Mouse (Mus musculus) limb, embryonic 14.5 days (tissue): ENCODE measurements at regions not wholly inside any gene's neighbourhood (a gene's known extent, or its start where the extent isn't known, plus 50 kb on each side); places are given as distances from the start of the nearest gene placed in this dataset.

Experiments
- ATAC-seq: fragments of 200-750 bp; cut with Nextera tagmentation; 2 replicates; pipeline ENCODE4 v1.8.0; 2017; ENCODE audit warnings: low read depth, moderate number of reproducible peaks, moderate TSS enrichment; ENCODE audit not compliant: low FRiP score
- DNase-seq: peaks from one replicate; pipeline ENCODE4 v3.0.0-alpha.2; 2015; ENCODE audit warnings: low spot score
- H3K27ac ChIP-seq: fragments of 300-500 bp; sonication (generic); replicated peaks from 2 replicates; pipeline ENCODE4 v1.5.1; 2014; ENCODE audit warnings: low read depth, mild to moderate bottlenecking, low read length, moderate library complexity, mixed read lengths
- H3K27me3 ChIP-seq: fragments of 300-500 bp; sonication (generic); 2 replicates; pipeline ENCODE4 v1.6.1; 2014; ENCODE audit warnings: low read length, mixed read lengths; ENCODE audit not compliant: control insufficient read depth, insufficient read depth
- H3K36me3 ChIP-seq: fragments of 300-500 bp; sonication (generic); 2 replicates; pipeline ENCODE4 v1.6.1; 2014; ENCODE audit warnings: mild to moderate bottlenecking, low read length, moderate library complexity, mixed read lengths; ENCODE audit not compliant: control insufficient read depth, insufficient read depth
- H3K4me1 ChIP-seq: fragments of 300-500 bp; sonication (generic); 2 replicates; pipeline ENCODE4 v1.6.1; 2014; ENCODE audit warnings: antibody characterized with exemption, low read length, mixed read lengths; ENCODE audit not compliant: control insufficient read depth, insufficient read depth
- H3K4me2 ChIP-seq: fragments of 300-500 bp; sonication (generic); replicated peaks from 2 replicates; pipeline ENCODE4 v1.6.1; 2014; ENCODE audit warnings: low read depth, mild to moderate bottlenecking, low read length, moderate library complexity; ENCODE audit not compliant: severe bottlenecking
- H3K4me3 ChIP-seq: fragments of 300-500 bp; sonication (generic); replicated peaks from 2 replicates; pipeline ENCODE4 v1.5.1; 2014; ENCODE audit warnings: low read length
- H3K9ac ChIP-seq: fragments of 300-500 bp; sonication (generic); 2 replicates; pipeline ENCODE4 v1.6.1; 2014; ENCODE audit warnings: mild to moderate bottlenecking, low read depth, low read length, moderate library complexity; ENCODE audit not compliant: severe bottlenecking
- H3K9me3 ChIP-seq: fragments of 300-500 bp; sonication (generic); 2 replicates; pipeline ENCODE4 v1.6.1; 2016; ENCODE audit warnings: low read length; ENCODE audit not compliant: control insufficient read depth
- POLR2A ChIP-seq: fragments of 200-500 bp; IDR thresholded peaks from 2 replicates; pipeline ENCODE4 v1.8.0; 2012; ENCODE audit warnings: inconsistent platforms, mild to moderate bottlenecking, moderate library complexity, borderline replicate concordance; ENCODE audit not compliant: insufficient read depth, insufficient read length; ENCODE audit errors: extremely low read depth
- WGBS: fragments of 180-500 bp; shearing (Covaris S2); extraction: QIAGEN DNeasy Blood & Tissue Kit; methylation state at CpG from one replicate; pipeline ENCODE4 v1.1.7; 2014; 5-methylcytosine and 5-hydroxymethylcytosine counted together

DNA sequence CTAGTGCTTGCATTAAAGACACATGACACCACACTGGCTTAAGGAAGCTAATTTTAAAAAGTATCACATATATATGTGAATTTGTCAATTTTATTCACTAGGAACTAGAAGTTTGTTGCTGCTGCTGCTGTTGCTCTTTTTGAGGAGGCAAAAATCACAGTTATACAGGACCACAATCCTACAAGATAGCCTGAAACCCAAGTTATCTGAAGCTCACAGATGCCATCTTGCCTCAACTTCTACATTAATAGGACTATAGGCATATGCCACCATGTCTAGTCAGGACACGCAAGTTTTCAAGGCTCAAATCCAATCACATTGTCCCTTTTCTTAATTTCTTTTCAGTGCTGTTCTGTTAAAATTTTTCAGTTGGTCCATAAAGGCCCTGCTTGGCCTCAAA is 65.8 kb upstream of the Picalm start:
- no peaks in the 10 kb centered on the region for H3K36me3 ChIP-seq
- H3K4me3 ChIP-seq: no peak overlapping the region
- no peak overlapping the region for H3K27ac ChIP-seq
- DNase-seq: no peak
- WGBS: 89% methylated on average over 1 of the region's 1 CpGs
- H3K9ac ChIP-seq: no peak overlapping the region
- TF ChIP-seq POLR2A: no peak
- H3K27me3 ChIP-seq: no peaks in the 10 kb centered on the region
- H3K4me1 ChIP-seq: peaks cover 10% of the 10 kb centered on the region; the same call in 1 of the 2 replicates
- H3K4me2 ChIP-seq: no peak overlapping the region
- no peak for ATAC-seq
- no peaks in the 10 kb centered on the region for H3K9me3 ChIP-seq

DNA sequence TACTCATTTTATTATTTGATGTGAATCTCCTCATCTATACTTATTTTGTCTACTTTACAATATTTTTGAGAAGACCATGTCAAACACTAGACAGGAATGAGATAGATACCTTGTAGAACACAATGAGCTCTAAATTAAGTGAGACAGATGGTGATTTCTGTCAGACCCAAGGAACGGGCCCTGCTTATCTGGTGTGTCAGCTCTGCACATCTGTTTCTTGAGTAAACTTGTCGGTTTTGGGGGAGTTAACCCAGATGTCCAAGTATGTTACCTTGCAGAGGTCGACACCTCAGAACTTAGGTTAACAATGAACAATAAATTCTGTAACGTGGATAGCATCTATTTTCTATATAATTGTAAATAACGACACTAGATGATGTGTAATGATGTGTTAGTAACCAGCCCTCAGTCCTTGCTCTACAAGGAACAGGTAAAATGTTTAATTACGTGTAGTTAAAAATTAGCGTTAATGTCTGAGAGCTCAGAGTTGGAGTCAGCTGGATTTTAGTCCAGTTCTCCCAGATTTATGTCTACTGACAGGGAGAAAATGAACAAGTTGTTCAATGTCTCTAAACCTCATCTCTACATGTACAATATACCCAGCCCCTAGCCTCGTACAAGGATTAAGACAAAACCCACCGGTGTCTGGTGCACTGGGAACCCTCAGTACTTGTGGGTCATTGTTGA is 64.6 kb upstream of the Picalm start:
- Histone ChIP-seq H3K9ac (no peak overlapping the region), H3K27me3 (no peaks in the 10 kb centered on the region), H3K4me3 (no peak overlapping the region), H3K4me1 (0 out of 2 replicates have a peak, but pooled peaks cover 5% of the 10 kb centered on the region), H3K9me3 (no peaks in the 10 kb centered on the region), H3K27ac (no peak overlapping the region), H3K4me2 (no peak overlapping the region), H3K36me3 (no peaks in the 10 kb centered on the region)
- TF ChIP-seq POLR2A: no peak
- 52% methylated on average over 9 of the region's 9 CpGs for WGBS
- DNase-seq: no peak
- no peak for ATAC-seq

DNA sequence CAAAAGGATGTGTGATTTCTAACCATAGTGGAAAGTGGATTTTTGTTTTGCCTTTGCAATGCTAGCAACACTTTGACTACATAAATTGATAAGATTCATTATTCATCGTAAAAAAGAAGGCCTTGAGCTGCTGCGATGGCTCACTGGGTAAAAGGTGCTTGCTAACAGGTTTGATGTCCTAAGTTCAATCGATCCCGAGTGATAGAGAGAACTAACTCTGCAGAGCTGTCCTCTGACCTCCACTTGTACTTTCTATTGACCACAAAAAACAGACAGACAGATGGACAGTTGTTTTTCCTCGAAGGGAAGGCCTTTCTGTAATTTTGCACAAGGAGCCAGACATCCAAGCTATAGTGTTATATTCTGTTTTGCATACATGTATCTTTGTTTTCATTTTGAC is 63.7 kb upstream of the Picalm start:
- Histone ChIP-seq H3K4me2 (no peak overlapping the region), H3K36me3 (no peaks in the 10 kb centered on the region), H3K9me3 (no peaks in the 10 kb centered on the region), H3K9ac (no peak overlapping the region), H3K27me3 (no peaks in the 10 kb centered on the region), H3K27ac (no peak overlapping the region), H3K4me3 (no peak overlapping the region), H3K4me1 (no peaks in the 10 kb centered on the region)
- TF ChIP-seq POLR2A: no peak
- 84% methylated on average over 5 of the region's 5 CpGs for whole genome bisulfite sequencing
- ATAC-seq (no peak), DNase-seq (no peak)

DNA sequence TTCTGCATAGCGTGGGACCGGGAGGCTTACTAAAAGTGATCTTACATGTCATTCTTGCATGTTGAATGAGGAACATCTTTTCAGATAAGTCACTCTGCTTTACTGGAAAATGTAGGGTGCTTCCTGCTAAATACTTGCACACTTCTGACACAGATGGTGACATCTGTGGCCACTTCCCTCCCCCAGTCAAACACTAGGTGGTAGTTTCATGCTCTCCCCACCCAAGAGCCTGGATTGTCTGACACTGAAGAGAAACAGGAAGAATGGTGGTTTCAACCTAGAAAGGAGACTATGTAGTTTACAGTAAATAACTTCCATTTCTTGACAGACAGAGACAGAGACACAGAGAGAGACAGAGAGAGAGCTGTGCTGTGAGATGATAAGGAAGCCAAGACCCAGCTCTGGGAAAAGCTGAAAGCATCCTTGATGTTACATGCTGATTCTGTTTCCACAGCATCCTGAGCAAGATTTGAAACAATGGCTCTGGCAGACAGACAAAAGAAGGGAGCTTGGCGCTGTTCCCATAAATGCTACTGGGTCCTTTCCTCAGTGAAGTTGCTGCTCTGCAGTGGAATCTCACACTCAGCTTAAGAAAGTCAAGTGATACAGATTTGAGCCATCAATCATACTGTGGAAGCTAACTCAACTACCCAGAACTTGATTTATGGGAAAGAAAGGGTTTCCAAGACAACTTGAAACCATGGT is 61.9 kb upstream of the Picalm start:
- Histone ChIP-seq H3K4me3 (no peak overlapping the region), H3K9ac (no peak overlapping the region), H3K4me1 (no peaks in the 10 kb centered on the region), H3K36me3 (no peaks in the 10 kb centered on the region), H3K27ac (no peak overlapping the region), H3K27me3 (no peaks in the 10 kb centered on the region), H3K9me3 (no peaks in the 10 kb centered on the region), H3K4me2 (no peak overlapping the region)
- ATAC-seq (no peak), DNase-seq (no peak)
- 89% methylated on average over 3 of the region's 3 CpGs for WGBS
- TF ChIP-seq POLR2A: no peak

DNA sequence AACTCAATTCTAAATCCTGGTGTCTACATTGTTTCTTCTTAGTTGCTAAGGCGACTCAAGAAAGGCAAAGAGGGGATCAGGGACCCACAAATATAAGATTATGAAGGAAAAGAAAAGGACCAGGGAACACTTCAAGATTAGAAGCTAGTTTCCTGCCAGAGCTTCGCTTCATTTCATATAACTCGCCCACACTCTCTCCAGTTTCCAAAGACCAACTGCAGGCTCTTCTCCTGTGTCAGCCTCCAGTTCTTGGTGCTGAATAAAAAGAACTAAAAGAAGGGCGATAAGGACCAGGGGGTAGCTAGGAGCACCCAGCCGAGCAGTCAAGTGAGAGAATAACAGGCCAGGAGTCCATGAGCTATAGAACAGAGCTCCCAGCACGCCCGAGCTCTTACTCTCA is 59.7 kb upstream of the Picalm start:
- no peak for TF ChIP-seq POLR2A
- no peak overlapping the region for H3K4me2 ChIP-seq
- no peak overlapping the region for H3K9ac ChIP-seq
- ATAC-seq: no peak
- H3K4me1 ChIP-seq: no peaks in the 10 kb centered on the region
- no peaks in the 10 kb centered on the region for H3K27me3 ChIP-seq
- no peak overlapping the region for H3K27ac ChIP-seq
- no peaks in the 10 kb centered on the region for H3K9me3 ChIP-seq
- no peaks in the 10 kb centered on the region for H3K36me3 ChIP-seq
- DNase-seq: no peak
- H3K4me3 ChIP-seq: no peak overlapping the region
- 81% methylated on average over 7 of the region's 7 CpGs for WGBS
